Mouse (Mus musculus) ZHBTc4 (cell line): ENCODE data around the gene Cnpy3.
"Not testable (repeated sequence)": the region's sequence is repeated elsewhere in the genome, so short reads cannot be mapped to it uniquely, and the experiment has no call there.

Experiments used
- DNase-seq: peaks from one replicate; pipeline ENCODE4 v3.0.0-alpha.2; 2011; ENCODE audit warnings: low read depth, low spot score

Gene Cnpy3

DNA sequence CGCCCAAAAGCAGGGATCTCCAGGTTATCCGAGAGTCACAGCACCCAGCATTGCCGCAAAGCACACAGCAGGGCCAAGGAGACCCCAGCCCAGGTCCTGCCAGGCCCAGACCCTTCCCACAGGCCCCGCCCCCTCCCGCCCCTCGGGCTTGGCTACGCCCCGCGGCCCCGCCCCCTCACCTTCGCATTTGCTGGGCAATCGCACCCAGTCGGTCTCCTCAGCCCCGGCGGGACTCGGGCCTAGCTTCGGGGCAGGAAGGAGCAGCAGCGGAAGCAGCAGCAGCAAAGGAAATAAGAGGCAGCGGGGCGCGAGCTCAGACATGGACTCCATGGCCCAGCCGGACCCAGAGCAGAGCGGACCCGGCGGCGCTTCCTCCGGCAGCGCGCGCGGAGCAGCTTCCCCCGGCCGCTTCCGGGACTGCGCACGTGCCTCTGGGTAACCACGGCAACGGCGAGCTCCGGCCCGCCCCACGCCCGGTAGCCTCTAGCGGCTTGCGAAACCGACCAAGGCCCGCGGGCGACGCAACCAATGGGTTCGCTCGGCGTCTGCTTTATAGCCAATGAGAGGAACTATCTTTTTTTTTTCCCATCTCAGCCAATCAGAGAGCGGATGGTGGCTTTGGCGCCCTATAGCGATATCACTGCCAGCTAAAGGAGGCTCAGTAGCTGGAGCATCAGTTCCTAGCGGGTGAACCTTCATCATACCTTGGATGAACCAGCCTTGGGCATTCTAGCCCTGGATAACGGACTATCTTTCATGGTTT, at the start of gene Cnpy3:
Cnpy3 (minus strand) TSS at position 421 of the 763 bp plus-strand sequence.
- peak; percentile 100 for DNase-seq

DNA sequence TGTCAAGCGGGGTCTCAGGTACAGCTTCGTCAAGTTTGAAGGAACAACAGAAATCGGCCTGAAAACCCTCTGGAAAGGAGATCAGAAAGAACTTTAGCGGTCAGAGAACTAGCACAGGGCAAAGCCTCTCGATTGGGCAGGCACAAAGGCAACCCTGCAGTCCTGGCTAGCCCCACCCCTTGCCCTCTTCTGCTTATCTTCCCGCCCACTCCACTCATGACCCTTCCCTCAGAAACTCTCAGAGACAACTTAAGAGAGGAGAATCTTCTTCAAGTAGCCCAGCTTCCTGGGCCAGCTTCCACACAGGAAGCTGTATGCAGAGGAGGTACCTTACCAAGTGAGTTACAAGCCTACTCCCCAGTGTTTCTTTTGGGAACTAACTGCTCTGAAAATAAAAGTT, 49.7 kb upstream of the Cnpy3 start:
- DNase-seq, result peak; percentile 70

DNA sequence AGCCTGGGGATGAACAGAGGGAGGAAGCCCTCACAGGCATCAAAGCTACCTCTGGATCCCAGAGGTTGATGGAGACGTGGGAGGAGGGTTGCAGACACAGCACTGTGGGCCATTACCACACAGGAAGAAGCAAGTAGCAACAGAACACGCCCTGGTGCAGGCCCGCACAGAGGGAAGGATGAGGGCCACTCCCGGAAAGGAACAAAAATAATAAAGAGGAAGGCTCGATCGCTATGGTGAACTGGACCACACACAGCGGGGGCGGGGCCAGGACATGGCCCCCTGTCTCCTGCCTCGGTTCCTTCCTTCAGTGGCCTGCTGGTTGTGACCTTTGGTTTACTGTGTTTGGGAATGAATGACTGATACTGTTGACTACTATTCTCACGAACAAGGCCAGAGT, 47.7 kb upstream of the Cnpy3 start:
- peak; percentile 95 for DNase-seq

DNA sequence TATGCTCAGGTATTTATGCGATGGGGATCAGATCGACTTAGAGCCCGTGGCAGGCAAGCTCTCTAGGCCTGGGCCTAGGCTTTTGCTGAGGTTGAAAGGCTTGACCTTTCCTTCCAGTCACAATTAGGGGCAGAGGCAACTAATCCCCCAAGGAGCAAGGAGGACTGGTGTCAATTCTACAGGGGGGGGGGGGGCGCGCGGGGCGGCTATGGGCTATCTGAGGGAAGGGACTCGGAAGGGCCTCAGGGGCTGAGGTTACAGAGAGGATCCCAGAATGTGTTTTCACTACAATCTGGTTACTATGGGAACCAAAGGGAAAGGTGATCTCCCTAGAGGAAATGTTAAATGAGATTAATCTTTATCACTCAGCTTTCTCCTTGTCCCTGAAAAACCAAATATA, 45.4 kb upstream of the Cnpy3 start:
- no peak for DNase-seq

DNA sequence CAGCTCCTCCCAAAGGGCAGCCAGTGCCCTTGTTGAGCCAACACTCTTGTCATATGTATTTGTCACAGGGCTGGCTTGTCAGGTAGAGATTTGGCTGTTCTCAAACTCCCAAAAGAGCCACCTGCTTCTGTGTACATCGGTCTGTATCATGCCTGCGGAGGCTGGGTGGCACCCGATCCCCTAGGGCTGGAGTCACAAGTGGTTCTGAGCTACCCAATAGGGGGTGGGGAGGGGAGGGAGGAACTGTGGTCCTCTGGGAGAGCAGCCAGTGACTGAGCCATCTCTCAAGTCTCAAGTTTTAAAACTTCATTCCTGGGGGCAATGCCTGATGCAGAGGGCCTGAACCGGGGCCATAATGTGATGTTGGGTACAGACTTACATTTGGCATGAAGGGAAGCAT, 44.7 kb upstream of the Cnpy3 start:
- peak; percentile 64 for DNase-seq

DNA sequence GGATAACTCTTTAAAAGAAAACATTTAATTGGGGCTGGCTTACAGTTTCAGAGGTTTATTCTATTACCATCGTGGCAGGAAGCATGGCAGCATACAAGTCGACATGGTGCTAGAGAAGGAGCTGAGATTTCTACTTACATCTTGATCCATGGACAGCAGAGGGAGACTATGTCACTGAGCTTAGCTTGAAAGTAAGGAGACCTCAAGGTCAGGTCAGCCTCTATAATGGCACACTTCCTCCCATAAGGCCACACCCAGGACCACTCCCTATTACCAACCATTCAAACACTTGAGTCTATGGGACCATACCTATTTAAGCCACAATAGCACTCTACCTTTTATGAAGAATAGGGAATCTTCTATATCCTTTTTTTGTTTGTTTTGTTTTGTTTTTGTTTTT, 40.9 kb upstream of the Cnpy3 start:
- peak; percentile 91 for DNase-seq

DNA sequence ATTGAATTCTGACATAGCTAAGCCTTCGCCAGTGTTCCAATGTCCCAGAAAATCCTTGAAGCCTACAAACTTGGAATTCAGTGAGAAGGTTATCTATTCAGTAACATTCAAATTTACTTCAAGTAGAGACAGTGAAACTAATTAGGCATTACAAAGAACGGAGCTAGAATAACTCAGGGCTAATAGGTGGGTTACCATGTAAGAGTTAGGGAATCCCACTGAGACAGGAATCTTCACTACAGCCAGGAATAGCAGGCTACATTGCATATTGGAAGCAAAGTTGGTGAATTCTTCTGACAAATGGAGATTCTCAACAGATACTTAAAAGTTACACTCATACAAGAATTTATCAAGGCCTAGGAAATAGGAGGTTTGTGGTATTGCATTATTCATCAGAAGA, 36.0 kb upstream of the Cnpy3 start:
- DNase-seq, result not testable (repeated sequence)

GRCm38 (mm10) chr17:46786952-46787351, 34.9 kb upstream of the Cnpy3 start:
- DNase-seq, result no peak

- DNase-seq, result no peak
Measured at GRCm38 (mm10) chr17:46783222-46783565, 31.2 kb upstream of the Cnpy3 start.

DNA sequence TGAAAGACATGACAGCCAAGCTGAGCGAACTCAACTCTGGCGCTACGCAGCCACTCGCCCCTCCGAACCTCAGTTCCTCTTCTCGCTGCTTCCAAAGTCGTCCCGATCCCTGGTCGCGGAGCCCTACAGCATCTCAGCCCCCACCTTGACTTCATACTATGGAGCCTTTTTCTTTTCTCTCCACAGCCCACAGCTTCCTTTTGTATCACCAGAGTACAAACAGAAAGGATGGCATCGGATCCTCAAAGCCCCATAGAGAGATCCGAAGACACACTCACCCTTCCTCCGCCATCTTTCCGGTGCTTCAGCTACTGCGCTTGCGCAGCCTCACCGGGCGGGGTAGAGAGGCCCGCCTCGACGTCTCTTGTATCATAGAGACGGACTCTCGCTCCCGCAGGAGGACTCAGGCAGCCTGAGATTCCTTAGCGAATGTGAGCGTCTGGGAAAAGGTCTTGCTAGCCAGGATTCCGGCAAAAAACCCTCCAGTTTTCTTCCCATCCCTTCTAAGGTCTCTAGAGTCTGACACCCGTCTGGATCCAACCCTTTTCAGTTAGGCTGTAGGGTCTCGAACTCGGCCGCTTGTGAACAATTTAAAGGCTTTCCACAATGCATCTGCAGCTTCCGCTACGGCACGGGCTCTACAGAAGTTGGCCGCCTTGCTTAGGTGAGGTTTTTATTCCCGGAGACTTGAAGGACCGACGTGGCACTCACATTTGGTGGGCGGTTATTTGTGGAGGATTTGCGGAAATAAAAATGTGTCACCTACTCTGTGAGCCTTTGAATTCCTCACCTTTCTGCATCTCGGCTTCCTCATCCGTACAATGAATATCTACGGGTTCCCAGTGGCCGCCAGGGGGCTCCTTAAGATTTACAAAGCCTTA, 30.6 kb upstream of the Cnpy3 start, which contains the start of gene Rpl7l1:
Rpl7l1 (minus strand) TSS at position 332 of the 881 bp plus-strand sequence.
- DNase-seq, result peak; percentile 97

DNA sequence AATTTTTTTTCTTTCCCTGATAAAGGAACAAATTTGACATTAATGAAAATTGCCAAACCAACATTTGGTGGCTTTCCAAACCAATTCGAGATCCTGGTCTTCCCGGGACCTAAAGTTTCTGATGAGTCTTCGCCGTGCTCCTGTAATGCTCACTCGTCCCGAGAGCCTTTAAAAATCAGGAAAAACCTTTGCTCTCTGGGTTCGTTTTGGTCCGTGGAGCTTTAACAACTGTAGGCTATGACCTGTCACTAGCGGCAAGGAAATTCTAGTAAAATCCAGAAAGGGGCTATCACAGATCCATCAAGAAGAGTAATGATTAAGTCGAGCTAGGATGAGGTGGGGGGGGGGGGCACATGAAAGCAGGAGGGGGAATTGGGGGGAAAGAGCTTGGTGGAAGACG, 29.9 kb upstream of the Cnpy3 start:
- DNase-seq, result no peak

DNA sequence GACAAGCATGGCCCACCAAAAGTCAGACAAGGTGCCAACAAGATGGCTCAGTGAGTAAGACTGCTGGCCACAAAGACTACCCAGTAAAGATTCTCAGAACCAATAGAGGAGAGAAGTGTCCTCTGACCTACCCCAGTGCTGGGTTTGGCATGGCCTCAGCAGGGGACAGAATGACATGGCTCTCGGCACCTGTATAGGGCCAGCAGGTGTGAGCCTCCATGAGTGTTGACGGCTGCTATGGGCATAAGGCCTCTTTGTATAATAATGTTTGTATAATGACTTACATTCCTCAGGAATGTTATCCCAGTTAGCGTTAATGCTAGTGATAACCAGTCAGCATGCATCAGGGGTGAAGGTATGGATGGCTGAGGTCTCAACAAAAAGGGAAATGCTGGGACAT, 24.1 kb upstream of the Cnpy3 start:
- no peak for DNase-seq

GRCm38 (mm10) chr17:46775070-46775469, 23.1 kb upstream of the Cnpy3 start:
- DNase-seq, result no peak

- no peak for DNase-seq
Measured at GRCm38 (mm10) chr17:46774131-46774472, 22.1 kb upstream of the Cnpy3 start.

DNA sequence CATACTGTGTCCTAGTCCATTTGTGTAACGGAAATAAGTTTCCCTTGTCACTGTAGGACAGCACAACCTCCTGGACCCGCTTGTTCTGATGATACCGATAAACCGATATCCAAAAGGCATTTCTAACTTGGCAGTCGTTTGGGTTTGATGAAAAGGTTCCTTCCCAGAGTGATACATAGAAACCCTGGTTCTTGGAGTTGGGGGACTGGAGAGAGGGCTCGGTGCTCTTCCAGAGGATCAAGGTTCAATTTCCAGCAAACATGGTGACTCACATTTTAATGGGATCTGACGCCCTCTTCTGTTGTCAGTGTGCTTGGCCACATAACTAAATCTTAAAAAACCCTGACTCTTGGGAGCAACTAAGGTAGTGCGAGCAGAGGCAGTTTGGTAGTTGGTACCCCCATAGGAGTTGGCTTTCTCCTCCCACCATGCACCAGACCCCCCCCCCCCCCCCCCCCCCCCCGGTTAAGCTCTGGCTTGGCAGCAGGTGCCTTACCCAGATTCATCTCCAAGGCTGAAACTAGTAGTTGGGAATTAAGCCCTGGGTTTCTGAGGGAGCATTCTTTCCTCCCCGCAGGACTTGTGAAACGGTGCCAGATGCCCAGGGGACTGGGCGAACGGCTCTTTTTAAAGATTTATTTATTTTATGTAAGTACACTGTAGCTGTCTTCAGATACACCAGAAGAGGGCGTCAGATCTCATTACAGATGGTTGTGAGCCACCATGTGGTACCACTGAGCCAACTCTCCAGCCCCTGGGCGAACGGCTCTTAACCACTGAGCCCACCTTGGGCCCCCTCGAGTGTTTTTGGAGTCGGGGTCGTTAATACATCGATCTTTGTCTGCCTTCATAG, 21.5 kb upstream of the Cnpy3 start:
- peak; percentile 57 for DNase-seq

DNA sequence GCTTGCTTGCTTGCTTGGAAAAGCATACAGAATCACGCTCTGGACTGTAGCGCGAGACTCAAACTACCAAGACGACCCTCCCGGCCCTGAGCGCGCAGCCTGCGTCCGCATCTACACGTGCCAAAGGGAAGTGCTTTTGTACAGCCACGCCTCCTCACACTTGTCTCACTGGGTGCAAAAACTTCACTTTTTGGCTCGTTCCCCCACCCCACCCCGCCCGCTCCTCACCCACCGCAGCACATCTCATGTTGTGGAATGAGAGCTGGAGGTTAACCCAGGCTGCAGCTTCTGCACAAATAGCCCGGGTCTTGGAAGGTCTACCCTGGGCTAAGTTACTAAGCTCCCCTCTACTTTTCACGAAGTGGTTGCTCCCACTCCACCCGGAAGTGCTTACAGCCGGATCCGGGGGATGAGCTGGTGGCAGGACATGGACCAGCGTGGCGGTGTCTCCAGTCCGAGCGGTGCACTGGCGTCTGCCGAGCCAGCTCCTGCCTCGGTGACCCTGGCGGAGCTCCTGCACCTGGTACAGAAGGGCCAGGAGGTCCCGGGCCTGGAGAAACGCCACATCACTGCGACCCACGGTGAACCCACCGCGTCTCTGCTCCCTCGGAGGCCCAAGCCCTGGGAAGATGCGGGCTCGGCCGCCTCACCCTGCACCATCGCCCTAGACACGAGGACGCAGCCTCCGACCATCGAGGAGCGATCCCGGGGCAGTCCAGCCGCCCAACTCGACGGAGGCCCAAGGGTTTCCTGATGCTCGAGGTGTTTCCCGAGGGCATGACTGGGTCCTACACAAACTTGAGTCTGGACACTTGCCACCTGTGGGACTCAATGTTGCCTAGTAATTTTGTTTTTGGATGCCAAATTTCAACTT, 20.6 kb upstream of the Cnpy3 start, which contains the start of gene 2310039H08Rik:
2310039H08Rik (plus strand) TSS at position 232 of the 874 bp plus-strand sequence.
- DNase-seq, result peak; percentile 95

DNA sequence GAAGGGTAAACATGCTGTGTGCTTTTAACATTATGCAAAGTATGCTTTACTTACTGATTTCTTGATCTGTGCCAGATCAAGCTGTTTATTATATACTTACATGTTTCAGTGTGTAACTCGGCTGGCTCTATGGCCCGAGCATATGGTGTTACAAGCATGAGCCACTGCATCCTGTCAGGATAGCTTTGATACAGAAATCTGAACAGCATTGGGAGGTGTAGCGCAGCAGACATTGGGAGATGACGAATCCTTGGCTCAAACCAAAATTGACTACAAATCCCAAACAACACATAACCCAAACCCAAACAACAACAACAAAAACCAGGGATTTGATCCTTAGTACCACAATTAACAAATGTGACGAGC, 20.0 kb upstream of the Cnpy3 start:
- no peak for DNase-seq

GRCm38 (mm10) chr17:46771616-46772015, 19.6 kb upstream of the Cnpy3 start:
- no peak for DNase-seq

DNA sequence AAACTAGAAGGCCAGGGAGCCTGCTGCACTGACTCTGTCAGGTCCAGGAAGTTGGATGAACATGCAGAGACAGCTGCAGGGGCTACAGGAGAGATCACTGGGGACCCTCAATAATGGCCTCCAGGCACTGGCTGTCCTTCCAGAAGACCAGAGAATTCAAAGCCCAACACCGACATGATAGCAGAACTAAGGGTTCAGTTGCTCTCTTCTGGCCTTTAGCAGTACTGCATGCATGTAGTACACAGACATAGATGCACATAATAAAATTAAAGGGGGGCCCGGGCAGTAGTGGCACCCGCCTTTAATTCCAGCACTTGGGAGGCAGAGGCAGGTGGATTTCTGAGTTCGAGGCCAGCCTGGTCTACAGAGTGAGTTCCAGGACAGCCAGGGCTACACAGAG, 19.0 kb upstream of the Cnpy3 start:
- DNase-seq, result peak; percentile 46

DNA sequence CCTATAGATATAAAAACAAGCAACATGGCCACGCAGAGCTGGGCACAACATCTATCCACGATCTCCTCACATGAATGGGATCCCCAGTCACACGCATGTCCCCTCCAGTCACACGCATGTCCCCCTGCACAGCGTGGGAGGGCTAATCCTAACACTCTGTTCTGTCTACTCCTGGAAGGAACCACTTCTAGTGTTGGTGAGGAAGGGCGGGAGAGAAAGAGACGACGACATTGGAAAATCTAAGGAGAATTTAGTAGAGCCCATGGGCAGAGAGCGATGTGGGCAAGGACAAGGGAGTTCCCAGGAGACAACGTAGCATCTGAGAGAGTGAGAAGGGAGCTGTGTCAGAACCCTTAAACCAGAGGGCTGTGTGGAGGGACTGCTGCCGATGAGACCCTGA, 18.5 kb upstream of the Cnpy3 start:
- DNase-seq, result no peak

GRCm38 (mm10) chr17:46767868-46768267, 15.9 kb upstream of the Cnpy3 start:
- DNase-seq, result no peak
